Mouse (Mus musculus) embryonic stem cell, embryonic (primary cell): ENCODE measurements at regions not wholly inside any gene's neighbourhood (a gene's known extent, or its start where the extent isn't known, plus 50 kb on each side); places are given as distances from the start of the nearest gene placed in this dataset.
"Not testable (repeated sequence)": the region's sequence is repeated elsewhere in the genome, so short reads cannot be mapped to it uniquely, and the experiment has no call there.

ENCODE experiments used
- CTCF ChIA-PET, 4 experiments: fragments of 300-600 bp in 2 of 4; fragments of 350-600 bp in 2 of 4; sonication (Branson Sonifier 250); formaldehyde crosslinking; loops; one replicate each; lab custom pipeline; 2022; ENCODE audit warnings: inconsistent platforms in 2 of 4; lab: Charles Lee
- POLR2A ChIA-PET, 4 experiments: fragments of 300-600 bp in 2 of 4; fragments of 350-600 bp in 2 of 4; sonication (Branson Sonifier 250); formaldehyde crosslinking; loops; one replicate each; lab custom pipeline; 2022; ENCODE audit warnings: antibody characterized with exemption in 4 of 4, inconsistent platforms in 1 of 4; lab: Charles Lee

- ChIA-PET POLR2A (no interaction called here), CTCF (no interaction called here)
Measured at GRCm38 (mm10) chr7:73688451-73688850, 51.7 kb upstream of the Fam174b start.

DNA sequence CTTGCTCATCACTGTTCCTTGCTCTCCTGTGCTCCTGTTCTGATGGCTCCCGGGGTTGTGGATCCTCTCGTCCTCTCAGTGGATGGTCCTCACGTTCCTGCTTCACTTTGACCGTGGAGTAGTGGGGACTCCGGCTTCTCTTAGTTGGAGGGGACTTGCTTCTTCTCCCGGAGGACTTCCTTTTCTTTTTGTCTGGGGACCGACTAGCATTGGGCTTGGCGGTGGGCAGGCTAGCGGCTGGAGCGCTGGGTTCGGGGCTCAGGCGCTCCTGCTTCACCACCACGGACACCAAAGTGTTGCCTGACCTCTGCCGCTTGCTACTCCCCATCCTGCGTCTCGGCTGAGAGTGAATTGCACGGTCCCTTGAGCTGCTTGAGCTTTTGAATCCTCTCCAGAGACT lies 53.9 kb upstream of the Fam174b start:
- POLR2A ChIA-PET: interaction anchor here in 1 of 4 experiments (0.6 kb wide), 1 partner anchor 89 kb away, joined by 3 read pairs; no protein-coding TSS in a partner anchor
- CTCF ChIA-PET: not testable (repeated sequence)

DNA sequence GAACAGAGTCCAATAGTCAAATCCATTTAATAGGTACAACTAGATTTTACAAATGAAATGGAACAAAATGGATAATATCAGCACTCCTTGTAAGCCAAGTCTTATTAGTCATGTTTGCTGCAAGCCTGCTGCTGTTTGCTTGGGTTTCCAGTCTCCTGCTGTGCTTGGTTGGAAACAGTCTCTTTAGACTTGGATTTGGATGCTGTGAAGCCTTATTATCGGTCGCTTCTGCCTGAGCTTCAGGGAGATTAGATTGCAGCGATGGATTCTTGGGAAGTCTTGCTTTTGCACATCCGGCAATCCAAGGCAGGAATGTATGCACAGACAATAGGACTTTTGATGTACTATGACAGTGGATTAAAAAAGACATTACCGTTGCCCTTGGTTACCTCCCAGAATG lies 57.3 kb upstream of the Fam174b start:
- POLR2A ChIA-PET: no interaction called here

DNA sequence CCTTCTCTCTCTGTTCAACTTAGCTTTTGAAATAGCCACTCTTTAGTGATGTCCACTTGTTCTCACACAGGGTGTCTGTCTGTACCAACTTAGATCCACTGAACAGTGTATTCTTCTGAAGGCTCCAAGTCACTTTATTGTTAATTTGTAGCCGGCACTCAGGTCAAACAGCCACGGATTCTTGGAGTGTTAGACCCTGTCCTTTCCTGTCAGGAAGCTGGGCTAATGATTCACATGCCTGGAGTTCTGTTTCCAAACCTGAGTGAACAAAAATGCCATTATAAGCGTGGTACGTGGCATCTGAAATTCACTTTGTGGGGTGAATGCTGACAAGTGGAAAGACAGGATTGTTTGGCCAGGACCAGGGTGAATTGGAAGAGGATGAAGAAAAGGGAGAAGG lies 69.5 kb upstream of the Fam174b start:
- ChIA-PET POLR2A (no interaction called here), CTCF (no interaction called here)

More for the DNA sequence above, 57.3 kb upstream of the Fam174b start:
- CTCF ChIA-PET: no interaction called here

DNA sequence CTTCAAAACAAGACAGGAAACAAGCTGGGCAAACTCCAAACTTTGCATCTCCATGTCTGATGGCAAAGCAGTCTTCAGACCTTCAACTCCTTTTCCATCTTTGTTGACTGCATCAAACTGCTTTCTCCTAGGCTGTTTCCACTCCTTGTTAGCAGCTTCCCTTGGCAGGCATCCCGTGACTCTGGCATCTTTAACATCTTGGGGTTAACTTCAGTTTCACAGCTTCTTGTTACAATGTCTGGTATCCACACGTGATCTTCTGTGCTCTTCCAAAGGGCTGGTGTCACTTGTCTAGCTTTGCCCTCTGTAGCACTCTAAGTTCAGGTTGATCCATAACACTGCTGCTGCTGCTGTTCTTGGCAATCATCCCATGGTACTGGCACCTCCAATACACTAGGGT lies 71.3 kb upstream of the Fam174b start:
- ChIA-PET POLR2A (interaction anchor here in 1 of 4 experiments (0.6 kb wide), 1 partner anchor 11 kb away, joined by 4 read pairs; no protein-coding TSS in a partner anchor), CTCF (interaction anchor here in 3 of 4 experiments (0.6 to 1.1 kb wide), 3 partner anchors 13 to 401 kb away, joined by 3 to 7 read pairs (median 3); no protein-coding TSS in a partner anchor)

GRCm38 (mm10) chr7:73666921-73667675 lies 73.0 kb upstream of the Fam174b start:
- ChIA-PET CTCF (interaction anchor here in 3 of 4 experiments (0.7 to 1.7 kb wide), 5 partner anchors 11 to 358 kb away, joined by 3 to 7 read pairs (median 3); no protein-coding TSS in a partner anchor), POLR2A (interaction anchor here in 2 of 4 experiments (0.5 to 1.1 kb wide), 2 partner anchors 9 to 46 kb away, joined by 3 to 5 read pairs; no protein-coding TSS in a partner anchor)

DNA sequence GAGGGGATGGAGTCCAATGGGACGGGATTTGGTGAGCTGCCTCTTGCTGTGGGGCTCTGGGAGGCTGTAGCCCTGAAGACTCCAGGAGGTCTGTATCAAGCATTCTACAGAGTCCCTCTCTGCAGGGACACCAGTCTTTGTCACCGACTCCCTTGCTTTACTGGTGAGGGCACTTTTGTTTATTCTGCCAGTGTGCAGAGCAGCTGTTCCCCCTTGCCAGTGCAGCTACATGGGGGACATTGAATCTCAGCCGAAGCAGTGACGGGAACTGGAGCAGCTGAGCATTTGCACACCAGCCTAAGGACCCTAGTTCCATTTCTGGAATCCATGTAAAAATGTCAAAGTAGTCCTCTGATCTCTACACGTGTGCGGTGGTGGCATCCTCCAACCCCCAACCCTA lies 75.1 kb upstream of the Fam174b start:
- ChIA-PET POLR2A (no interaction called here), CTCF (interaction anchor here in 2 of 4 experiments (0.5 to 1.1 kb wide), 2 partner anchors 9 to 687 kb away, joined by 3 to 6 read pairs; no protein-coding TSS in a partner anchor)

DNA sequence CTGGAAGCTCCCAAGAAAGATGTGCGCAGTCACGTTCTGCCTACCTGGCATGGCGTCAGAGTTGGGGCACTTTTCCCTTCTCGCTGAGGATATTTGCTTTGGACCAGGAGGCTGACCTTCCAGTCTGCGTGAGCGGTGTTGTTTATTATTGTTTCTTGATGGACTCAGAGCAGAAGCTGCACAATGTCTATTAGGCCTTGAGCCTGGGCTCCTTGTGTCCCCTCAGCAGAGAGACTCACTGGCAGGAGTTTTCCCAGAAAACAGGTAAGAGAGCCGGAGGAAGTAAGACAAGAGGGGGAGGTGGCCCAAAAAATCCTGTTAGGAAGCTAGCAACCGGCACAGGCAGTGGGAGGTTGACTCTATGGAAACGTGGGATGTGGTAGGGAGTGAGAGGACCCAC lies 77.6 kb upstream of the Fam174b start:
- ChIA-PET CTCF (interaction anchor here in 1 of 4 experiments (0.7 kb wide), 1 partner anchor 17 kb away, joined by 3 read pairs; no protein-coding TSS in a partner anchor), POLR2A (interaction anchor here in 3 of 4 experiments (0.5 to 0.7 kb wide), 4 partner anchors 140 to 253 kb away, joined by 3 to 6 read pairs (median 3); no protein-coding TSS in a partner anchor)

DNA sequence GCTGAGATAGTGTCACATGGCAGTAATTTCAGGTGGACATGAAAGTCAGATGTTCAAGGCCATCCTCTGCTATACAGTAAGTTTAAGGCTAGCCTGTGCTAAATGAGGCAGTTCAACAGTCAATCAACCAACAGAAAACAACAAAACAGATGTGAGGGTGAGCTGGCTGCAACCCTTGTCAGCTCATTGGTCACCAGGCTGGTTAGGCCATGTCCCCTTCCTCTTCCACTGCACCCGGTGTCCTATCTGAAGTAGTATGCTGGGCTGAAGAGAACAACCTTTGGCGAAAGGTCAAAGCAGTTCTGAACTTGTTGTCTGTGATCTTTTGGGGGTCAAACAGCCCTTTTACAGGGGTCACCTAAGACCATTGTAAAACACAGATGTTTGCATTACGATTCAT lies 78.2 kb upstream of the Fam174b start:
- CTCF ChIA-PET: no interaction called here
- POLR2A ChIA-PET: interaction anchor here in 1 of 4 experiments (0.5 kb wide), 1 partner anchor 139 kb away, joined by 3 read pairs; no protein-coding TSS in a partner anchor

DNA sequence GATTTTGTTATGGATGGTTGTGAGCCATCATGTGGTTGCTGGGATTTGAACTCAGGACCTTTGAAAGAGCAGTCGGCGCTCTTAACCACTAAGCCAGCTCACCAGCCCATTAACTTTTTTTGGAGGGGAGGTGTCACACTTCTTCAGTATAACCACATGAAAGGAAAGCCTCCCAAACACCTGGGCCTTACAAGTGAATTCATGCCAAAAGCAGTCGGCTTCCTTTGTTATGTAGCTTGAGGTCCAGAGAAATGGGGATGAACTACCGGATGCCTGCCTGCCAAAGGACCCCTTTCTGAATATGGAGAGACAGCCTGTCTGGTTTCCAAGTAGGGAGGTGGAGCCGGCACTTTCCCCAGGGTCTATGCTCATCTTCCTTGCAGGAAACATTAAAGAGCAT lies 80.6 kb upstream of the Fam174b start:
- ChIA-PET POLR2A (interaction anchor here in 3 of 4 experiments (0.6 to 1.5 kb wide), 6 partner anchors 16 to 260 kb away, joined by 3 read pairs; no protein-coding TSS in a partner anchor), CTCF (interaction anchor here in 2 of 4 experiments (0.5 to 1.0 kb wide), 2 partner anchors 11 to 33 kb away, joined by 3 to 5 read pairs; no protein-coding TSS in a partner anchor)

DNA sequence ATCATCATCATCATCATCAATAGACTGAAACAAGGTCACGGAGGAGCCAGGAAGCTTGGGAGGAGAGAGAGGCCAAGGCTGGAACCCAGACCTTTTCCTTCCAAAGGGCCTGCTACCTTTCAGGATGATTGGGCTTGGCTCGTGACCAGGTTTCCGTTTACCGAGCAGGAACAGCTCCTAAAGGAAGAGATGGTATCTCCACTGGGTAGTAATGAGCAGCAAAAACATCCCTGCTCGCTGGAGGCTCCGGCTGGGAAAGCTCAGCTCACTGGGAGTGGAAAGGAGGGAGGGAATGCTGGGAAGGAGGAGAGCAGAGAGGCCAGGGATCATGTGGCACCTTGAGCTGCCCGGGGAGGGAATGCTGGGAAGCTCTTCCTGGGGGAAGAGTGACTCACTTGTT lies 82.8 kb upstream of the Fam174b start:
- POLR2A ChIA-PET: interaction anchor here in 2 of 4 experiments (0.5 to 1.5 kb wide), 7 partner anchors 10 to 698 kb away, joined by 3 read pairs; no protein-coding TSS in a partner anchor
- CTCF ChIA-PET: interaction anchor here in 3 of 4 experiments (0.9 to 2.3 kb wide), 7 partner anchors 9 to 707 kb away, joined by 3 to 7 read pairs (median 4); no protein-coding TSS in a partner anchor

DNA sequence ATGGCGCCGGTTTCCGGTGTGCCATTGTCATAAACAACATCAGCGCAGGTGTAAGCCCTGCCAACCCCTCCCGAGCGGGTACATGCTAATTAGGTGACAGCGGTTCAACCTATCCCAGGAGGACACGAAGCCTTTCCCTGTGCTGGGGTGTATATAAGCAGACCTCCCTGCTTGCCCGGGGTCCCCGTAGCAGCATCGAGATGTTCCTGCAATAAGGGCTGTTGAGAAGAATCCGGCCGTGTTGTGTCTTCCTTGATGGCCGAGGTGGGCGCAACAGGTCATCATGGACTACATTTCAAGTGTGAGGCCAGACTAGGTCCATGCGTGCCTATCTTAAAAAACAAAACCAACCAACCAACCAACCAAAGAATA lies 83.7 kb upstream of the Fam174b start:
- ChIA-PET POLR2A (interaction anchor here in 3 of 4 experiments (0.6 to 1.5 kb wide), 7 partner anchors 36 to 699 kb away, joined by 3 to 4 read pairs (median 3); no protein-coding TSS in a partner anchor), CTCF (interaction anchor here (0.5 to 2.4 kb wide), 34 partner anchors 9 to 751 kb away, joined by 3 to 21 read pairs (median 4); partner anchors contain the start of gene Chd2 (in 1 of the 4))

DNA sequence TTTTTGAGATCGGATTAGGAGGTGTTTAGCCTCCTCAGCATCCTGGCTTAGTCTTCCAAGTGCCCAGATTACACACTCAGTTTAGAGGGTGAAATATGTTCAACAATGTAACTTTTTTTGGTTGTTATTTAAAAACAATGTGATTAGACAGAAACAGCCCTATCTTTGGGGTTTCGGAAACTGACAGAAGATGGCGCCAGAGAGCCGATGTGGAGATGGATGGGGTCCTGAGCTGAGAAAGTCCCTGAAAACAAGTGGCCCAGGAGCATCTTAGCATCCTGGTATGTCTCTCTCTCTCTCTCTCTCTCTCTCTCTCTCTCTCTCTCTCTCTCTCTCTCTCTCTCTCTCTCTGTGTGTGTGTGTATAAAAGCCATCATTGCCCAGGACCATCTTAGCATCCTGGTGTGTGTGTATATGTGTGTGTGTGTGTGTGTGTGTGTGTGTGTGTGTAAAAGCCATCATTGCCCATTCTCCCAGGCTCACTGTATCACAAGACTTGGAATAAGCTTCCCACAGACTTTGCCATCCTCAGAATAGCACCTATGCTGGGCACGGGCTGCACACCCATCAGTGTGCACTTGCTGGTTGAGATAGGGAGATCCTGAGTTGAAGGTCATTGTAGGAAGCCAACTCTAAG lies 84.2 kb upstream of the Fam174b start:
- CTCF ChIA-PET: interaction anchor here (0.5 to 2.4 kb wide), 54 partner anchors 9 to 752 kb away, joined by 3 to 21 read pairs (median 4); partner anchors contain the start of gene Chd2 (in 1 of the 4)

GRCm38 (mm10) chr7:73654193-73654871 lies 85.8 kb upstream of the Fam174b start:
- POLR2A ChIA-PET: interaction anchor here in 1 of 4 experiments (0.7 to 1.9 kb wide), 5 partner anchors 116 to 218 kb away, joined by 3 to 6 read pairs (median 4); no protein-coding TSS in a partner anchor
- CTCF ChIA-PET: interaction anchor here (0.5 to 2.4 kb wide), 31 partner anchors 11 to 1108 kb away, joined by 3 to 13 read pairs (median 3); partner anchors contain the start of gene Chd2 (in 1 of the 4)

More for the DNA sequence above, 84.2 kb upstream of the Fam174b start:
- POLR2A ChIA-PET: interaction anchor here (0.6 to 1.3 kb wide), 6 partner anchors 37 to 216 kb away, joined by 3 to 4 read pairs (median 3); no protein-coding TSS in a partner anchor

GRCm38 (mm10) chr7:73650909-73651308 lies 89.2 kb upstream of the Fam174b start:
- ChIA-PET CTCF (interaction anchor here in 2 of 4 experiments (0.6 to 1.0 kb wide), 2 partner anchors 153 to 704 kb away, joined by 3 read pairs; no protein-coding TSS in a partner anchor), POLR2A (interaction anchor here in 1 of 4 experiments (0.5 to 1.0 kb wide), 3 partner anchors 128 to 176 kb away, joined by 3 read pairs; no protein-coding TSS in a partner anchor)

DNA sequence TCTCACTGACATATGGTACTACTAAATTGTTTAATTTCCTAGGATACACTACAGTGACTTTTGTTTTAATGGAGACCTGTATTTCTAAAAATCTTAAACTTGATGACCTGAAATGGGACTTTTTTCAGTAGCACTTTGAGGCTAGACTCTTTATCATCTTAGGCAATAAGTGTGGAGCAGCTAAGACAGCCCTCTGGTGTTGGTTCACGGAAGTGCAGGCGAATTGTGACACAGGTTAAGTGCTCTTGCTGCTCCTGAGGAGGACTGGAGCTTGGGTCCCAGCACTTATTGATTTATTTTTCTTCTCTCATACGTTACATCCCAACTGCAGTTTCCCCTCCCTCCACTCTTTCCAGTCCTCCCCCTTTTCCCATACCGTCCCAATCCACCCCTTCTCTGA lies 92.1 kb upstream of the Fam174b start:
- CTCF ChIA-PET: interaction anchor here (0.5 to 1.6 kb wide), 21 partner anchors 8 to 1284 kb away, joined by 3 to 8 read pairs (median 3); no protein-coding TSS in a partner anchor
- POLR2A ChIA-PET: interaction anchor here in 3 of 4 experiments (0.6 to 1.4 kb wide), 7 partner anchors 22 to 224 kb away, joined by 3 to 4 read pairs (median 3); no protein-coding TSS in a partner anchor

GRCm38 (mm10) chr7:73647140-73647539 lies 93.0 kb upstream of the Fam174b start:
- CTCF ChIA-PET: interaction anchor here in 1 of 4 experiments (1.4 kb wide), 1 partner anchor 27 kb away, joined by 3 read pairs; no protein-coding TSS in a partner anchor

More at GRCm38 (mm10) chr7:73647140-73647539, 93.0 kb upstream of the Fam174b start:
- POLR2A ChIA-PET: interaction anchor here in 2 of 4 experiments (1.3 to 1.4 kb wide), 2 partner anchors 89 to 223 kb away, joined by 3 to 4 read pairs; no protein-coding TSS in a partner anchor
